Mouse (Mus musculus) testis, adult 2 months (tissue): ENCODE measurements around the gene Znfx1. TPM values are rescaled to one million over a fixed set of nuclear protein-coding genes. Genes with fewer than 3 reads are reported as not detected.

Source experiments
- H3K27ac ChIP-seq: fragments of 200-500 bp; 2 replicates; pipeline ENCODE4 v1.5.1; 2012; ENCODE audit warnings: low read depth, low read length; ENCODE audit not compliant: control insufficient read depth, insufficient read depth
- H3K27me3 ChIP-seq: fragments of 200-500 bp; 2 replicates; pipeline ENCODE4 v1.6.1; 2012; ENCODE audit warnings: mild to moderate bottlenecking, low read length, moderate library complexity; ENCODE audit not compliant: control insufficient read depth, insufficient read depth
- H3K36me3 ChIP-seq: fragments of 200-500 bp; 2 replicates; pipeline ENCODE4 v1.6.1; 2012; ENCODE audit warnings: mild to moderate bottlenecking, low read length; ENCODE audit not compliant: control insufficient read depth, insufficient read depth
- H3K4me1 ChIP-seq: fragments of 200-500 bp; 2 replicates; pipeline ENCODE4 v1.6.1; 2012; ENCODE audit warnings: low read length; ENCODE audit not compliant: control insufficient read depth, insufficient read depth
- H3K4me3 ChIP-seq: fragments of 200-500 bp; 2 replicates; pipeline ENCODE4 v1.5.1; 2012; ENCODE audit warnings: low read depth, mild to moderate bottlenecking, low read length, moderate library complexity, mixed read lengths; ENCODE audit not compliant: control insufficient read depth
- CTCF ChIP-seq: fragments of 200-500 bp; IDR thresholded peaks from 2 replicates; pipeline ENCODE4 v1.5.1; 2012; ENCODE audit warnings: low read depth, mild to moderate bottlenecking, inconsistent platforms, low read length, moderate library complexity; ENCODE audit not compliant: control insufficient read depth, insufficient read depth, insufficient replicate concordance
- POLR2A ChIP-seq: fragments of 200-500 bp; IDR thresholded peaks from 2 replicates; pipeline ENCODE4 v1.6.1; 2012; ENCODE audit warnings: low read depth, mild to moderate bottlenecking, inconsistent platforms, low read length, moderate library complexity; ENCODE audit not compliant: control insufficient read depth
- polyA plus RNA-seq: library from polyadenylated mRNA; depleted of rRNA; stranded (reverse); fragments of >200 nt; gene quantifications from 2 replicates; pipeline ENCODE4 v1.2.3, GENCODE M21; 2012; rRNA removed

The Znfx1 gene
- polyA plus RNA-seq, 1 experiment, result 42.7 TPM

GRCm38 (mm10) chr2:166995021-166995795 lies 67.6 kb downstream of the Znfx1 start:
- Histone ChIP-seq H3K27ac (peak overlapping the region; percentile 98), H3K27me3 (no peaks in the 10 kb centered on the region), H3K4me1 (peaks cover 9% of the 10 kb centered on the region), H3K36me3 (no peaks in the 10 kb centered on the region), H3K4me3 (peak overlapping the region; percentile 100)
- TF ChIP-seq CTCF, result no peak
- no peak for TF ChIP-seq POLR2A

GRCm38 (mm10) chr2:166991945-166992344 lies 70.9 kb downstream of the Znfx1 start:
- H3K36me3 ChIP-seq, result no peaks in the 10 kb centered on the region
- H3K4me1 ChIP-seq, result peaks cover 9% of the 10 kb centered on the region
- no peak overlapping the region for H3K4me3 ChIP-seq
- TF ChIP-seq CTCF (no peak), POLR2A (no peak)
- no peaks in the 10 kb centered on the region for H3K27me3 ChIP-seq
- no peak overlapping the region for H3K27ac ChIP-seq

- H3K4me1 ChIP-seq, result peaks cover 6% of the 10 kb centered on the region
- no peak overlapping the region for H3K27ac ChIP-seq
- no peaks in the 10 kb centered on the region for H3K36me3 ChIP-seq
- no peaks in the 10 kb centered on the region for H3K27me3 ChIP-seq
- TF ChIP-seq POLR2A (no peak), CTCF (no peak)
- no peak overlapping the region for H3K4me3 ChIP-seq
These were observed 72.0 kb downstream of the Znfx1 start for GRCm38 (mm10) chr2:166990861-166991260.

Other genes starting within 250 kb of the Znfx1 start
- 21.9 and 27.6 TPM in 2 replicates for gene Cse1l, start 157.0 kb downstream of the Znfx1 start, polyA plus RNA-seq
- gene Stau1, start 66.7 kb downstream of the Znfx1 start, polyA plus RNA-seq, result 20.9 and 21.7 TPM in 2 replicates
- gene Ddx27, start 47.8 kb downstream of the Znfx1 start, polyA plus RNA-seq, result 17.5 and 19.1 TPM in 2 replicates
- 2.8 and 3.1 TPM in 2 replicates for gene Kcnb1, start 127.1 kb upstream of the Znfx1 start, polyA plus RNA-seq
- gene Ptgis, start 177.6 kb upstream of the Znfx1 start, polyA plus RNA-seq, result 7.2 and 9.1 TPM in 2 replicates